Mouse (Mus musculus): Measurements from ENCODE around the gene Clpx.

- no peak for TF ChIP-seq GATA1 (IDR thresholded peaks at IDR 0.05; ENCODE audit: low read depth, low read length)
- no peak for TF ChIP-seq NELFE (IDR thresholded peaks at IDR 0.05; ENCODE audit: low read depth, low read length)
- no peak for TF ChIP-seq POLR2A (IDR thresholded peaks at IDR 0.05; ENCODE audit: control insufficient read depth in 1 of 2, insufficient read depth in 1 of 2, low read depth in 1 of 2, low read length in 2 of 2, poor library complexity in 1 of 2)
- no peak for TF ChIP-seq MYC (IDR thresholded peaks at IDR 0.05; ENCODE audit: low read depth, low read length)
Measured at GRCm38 (mm10) chr9:65264959-65265358, 29.1 kb upstream of the Clpx start, which contains the start of gene Cilp.
